Mouse (Mus musculus): ENCODE measurements around the gene Slamf7. TPM values are rescaled to one million over a fixed set of nuclear protein-coding genes. Genes with fewer than 3 reads are reported as not detected.

The Slamf7 gene
- total and polyA plus RNA-seq, 3 experiments = 6.8 to 15.4 (median 10.6) TPM

DNA sequence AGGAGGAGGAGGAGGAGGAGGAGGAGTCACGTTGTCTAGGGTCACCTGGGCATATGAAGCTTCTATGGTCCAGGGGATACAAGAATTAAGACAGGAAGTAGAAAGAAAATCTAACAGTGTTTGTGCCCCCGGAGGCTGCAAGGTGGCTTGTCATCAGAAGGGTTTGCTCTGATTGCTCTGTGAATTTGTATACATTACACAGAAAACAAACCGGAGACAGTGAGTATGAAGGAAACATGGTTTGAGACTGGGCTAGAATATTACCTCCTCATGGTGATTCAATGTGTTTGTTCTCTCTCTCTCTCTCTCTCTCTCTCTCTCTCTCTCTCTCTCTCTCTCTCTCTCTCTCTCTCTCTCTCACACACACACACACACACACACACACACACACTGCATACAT lies 46.2 kb downstream of the Slamf7 start:
- TF ChIP-seq JUN (IDR thresholded peaks at IDR 0.05; ENCODE audit: insufficient read depth, low read depth, low read length) = no peak
- no peak for TF ChIP-seq NRF1 (IDR thresholded peaks at IDR 0.05; ENCODE audit: low read depth, low read length)
- no peak for TF ChIP-seq POLR2A (IDR thresholded peaks at IDR 0.05; ENCODE audit: low read depth, low read length)
- no peak for TF ChIP-seq ZKSCAN1 (IDR thresholded peaks at IDR 0.05; ENCODE audit: borderline replicate concordance, low read depth, low read length)
- TF ChIP-seq CTCF (conservative IDR thresholded peaks at IDR 0.05 in 1 of 2, IDR thresholded peaks at IDR 0.05 in 1 of 2; ENCODE audit: low read depth in 2 of 2, low read length in 2 of 2) = no peak
- no peak for TF ChIP-seq UBTF (IDR thresholded peaks at IDR 0.05; ENCODE audit: low read depth, low read length)
- no peak for TF ChIP-seq MAFK (IDR thresholded peaks at IDR 0.05; ENCODE audit: insufficient replicate concordance, low read length)
- no peak for TF ChIP-seq ETS1 (conservative IDR thresholded peaks at IDR 0.05; ENCODE audit: low read depth, low read length)
- TF ChIP-seq CHD1 (IDR thresholded peaks at IDR 0.05; ENCODE audit: low read depth, low read length) = no peak
- no peak for TF ChIP-seq RAD21 (IDR thresholded peaks at IDR 0.05; ENCODE audit: low read depth, low read length)
- no peak for TF ChIP-seq ELF1 (IDR thresholded peaks at IDR 0.05; ENCODE audit: low read depth, low read length)
- TF ChIP-seq MEF2A (IDR thresholded peaks at IDR 0.05; ENCODE audit: borderline replicate concordance, low read depth, low read length) = no peak
- no peak for TF ChIP-seq BHLHE40 (IDR thresholded peaks at IDR 0.05; ENCODE audit: low read depth, low read length)
- H3K4me3 ChIP-seq (replicated peaks in 1 of 3; ENCODE audit: low read depth in 2 of 3, low read length in 2 of 3, poor library complexity in 1 of 3) = peak overlapping the region; percentile 60 to 86 (median 66)
- dilution Hi-C loops (cut with MboI; ENCODE audit: extremely low pct_ligation_motif_present, extremely low pct_unique_long_range_greater_than_20kb, low sequenced_read_pairs) = no loop called here

DNA sequence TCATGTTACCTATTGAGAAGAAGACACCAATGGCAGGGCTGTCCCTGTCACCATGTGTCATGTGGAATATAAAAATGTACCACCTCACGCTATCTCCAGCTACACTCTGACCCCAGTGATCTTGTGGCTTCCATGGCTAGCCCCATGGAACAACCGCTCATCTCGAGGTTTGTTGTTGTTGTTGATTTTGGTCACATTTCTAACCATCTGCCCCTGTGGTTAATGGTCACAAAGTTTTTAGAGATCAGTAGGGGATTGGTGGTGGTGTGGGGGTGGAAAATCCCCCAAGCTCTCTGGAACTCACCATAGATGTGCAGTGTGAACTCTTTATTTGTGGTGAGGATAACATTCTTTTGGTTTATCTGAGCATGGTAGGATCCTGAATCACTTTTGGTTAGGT lies 48.1 kb downstream of the Slamf7 start:
- Histone ChIP-seq H3K27ac (ENCODE audit: insufficient read depth, low read depth) (no peak overlapping the region), H3K4me2 (ENCODE audit: insufficient read depth, low read depth, poor library complexity, severe bottlenecking) (peak overlapping the region; percentile 11; the same call in 1 of the 2 replicates), H3K9me3 (replicated peaks; ENCODE audit: low read length) (no peaks in the 10 kb centered on the region), H3K9ac (ENCODE audit: insufficient read depth, low read depth) (no peak overlapping the region), H3K27me3 (replicated peaks) (no peaks in the 10 kb centered on the region), H3K36me3 (replicated peaks in 1 of 2; ENCODE audit: control insufficient read depth in 1 of 2, insufficient read depth in 1 of 2, low read length in 1 of 2) (peaks cover 35 to 55% of the 10 kb centered on the region in 2 experiments), H3K4me1 (ENCODE audit: control insufficient read depth in 1 of 2, insufficient read depth in 2 of 2) (peaks cover 2 to 60% of the 10 kb centered on the region in 2 experiments; a peak in 2 of 4 replicates), H3K79me2 (replicated peaks; ENCODE audit: control insufficient read depth, extremely low read depth, insufficient read depth, poor library complexity, severe bottlenecking) (peaks cover 6% of the 10 kb centered on the region; the same call in 1 of the 2 replicates), H3K4me3 (replicated peaks in 1 of 3; ENCODE audit: low read depth in 2 of 3, low read length in 2 of 3, poor library complexity in 1 of 3) (no peak overlapping the region)
- DNase-seq (ENCODE audit: extremely low read depth) = no peak
- in situ Hi-C loops (cut with MboI; ENCODE audit: low pct_ligation_motif_present, low pct_unique_long_range_greater_than_20kb, low sequenced_read_pairs) (loop anchor here (5.0 kb wide), 1 partner anchor 53 kb away; no protein-coding TSS in a partner anchor), dilution Hi-C loops (cut with MboI; ENCODE audit: extremely low pct_ligation_motif_present, extremely low pct_unique_long_range_greater_than_20kb, low sequenced_read_pairs) (no loop called here)
- TF ChIP-seq NRF1 (IDR thresholded peaks at IDR 0.05; ENCODE audit: low read depth, low read length) (no peak), JUN (IDR thresholded peaks at IDR 0.05; ENCODE audit: insufficient read depth, low read depth, low read length) (no peak), JUND (conservative IDR thresholded peaks at IDR 0.05; ENCODE audit: low read depth, low read length) (no peak), ZKSCAN1 (IDR thresholded peaks at IDR 0.05; ENCODE audit: borderline replicate concordance, low read depth, low read length) (no peak), MXI1 (IDR thresholded peaks at IDR 0.05; ENCODE audit: low read depth, low read length) (no peak), MAZ (IDR thresholded peaks at IDR 0.05; ENCODE audit: low read depth, low read length) (no peak), ELF1 (IDR thresholded peaks at IDR 0.05; ENCODE audit: low read depth, low read length) (no peak), E2F4 (IDR thresholded peaks at IDR 0.05; ENCODE audit: insufficient replicate concordance, low read depth, low read length) (no peak), MEF2A (IDR thresholded peaks at IDR 0.05; ENCODE audit: borderline replicate concordance, low read depth, low read length) (no peak), GABPA (IDR thresholded peaks at IDR 0.05; ENCODE audit: insufficient replicate concordance, low read depth, low read length) (no peak), USF1 (IDR thresholded peaks at IDR 0.05; ENCODE audit: low read depth, low read length) (no peak), BHLHE40 (IDR thresholded peaks at IDR 0.05; ENCODE audit: low read depth, low read length) (no peak), SMC3 (IDR thresholded peaks at IDR 0.05; ENCODE audit: low read depth, low read length) (no peak), USF2 (conservative IDR thresholded peaks at IDR 0.05; ENCODE audit: low read depth, low read length) (no peak)

More for the DNA sequence above, 46.2 kb downstream of the Slamf7 start:
- Histone ChIP-seq H3K27ac (ENCODE audit: insufficient read depth, low read depth) (no peak overlapping the region), H3K9me3 (replicated peaks; ENCODE audit: low read length) (no peaks in the 10 kb centered on the region), H3K36me3 (replicated peaks in 1 of 2; ENCODE audit: control insufficient read depth in 1 of 2, insufficient read depth in 1 of 2, low read length in 1 of 2) (peaks cover 18 to 35% of the 10 kb centered on the region in 2 experiments), H3K9ac (ENCODE audit: insufficient read depth, low read depth) (peak overlapping the region; percentile 87), H3K79me2 (replicated peaks; ENCODE audit: control insufficient read depth, extremely low read depth, insufficient read depth, poor library complexity, severe bottlenecking) (peaks cover 6% of the 10 kb centered on the region; the same call in 1 of the 2 replicates), H3K4me1 (ENCODE audit: control insufficient read depth in 1 of 2, insufficient read depth in 2 of 2) (peaks cover 2 to 70% of the 10 kb centered on the region in 2 experiments; a peak in 2 of 4 replicates), H3K27me3 (replicated peaks) (no peaks in the 10 kb centered on the region), H3K4me2 (ENCODE audit: insufficient read depth, low read depth, poor library complexity, severe bottlenecking) (peak overlapping the region; percentile 60; the same call in 1 of the 2 replicates)
- peak; percentile 29 for DNase-seq (ENCODE audit: extremely low read depth)
- in situ Hi-C loops (cut with MboI; ENCODE audit: low pct_ligation_motif_present, low pct_unique_long_range_greater_than_20kb, low sequenced_read_pairs) = loop anchor here (5.0 kb wide), 1 partner anchor 51 kb away; no protein-coding TSS in a partner anchor
